Mouse (Mus musculus) cerebral cortex, adult 2 months (tissue): ENCODE results near the gene Msgn1.

Source experiments
- WGBS: fragments of 180-500 bp; shearing (Covaris S2); methylation state at CpG from one replicate; pipeline ENCODE4 v1.1.7; 2018; 5-methylcytosine and 5-hydroxymethylcytosine counted together

Gene Msgn1

GRCm38 (mm10) chr12:11198551-11198950 is 10.2 kb downstream of the Msgn1 start:
- 59% methylated on average over 2 of the region's 2 CpGs for WGBS

- WGBS, result 53% methylated on average over 4 of the region's 4 CpGs
These were observed 10.7 kb downstream of the Msgn1 start for GRCm38 (mm10) chr12:11198026-11198425.

DNA sequence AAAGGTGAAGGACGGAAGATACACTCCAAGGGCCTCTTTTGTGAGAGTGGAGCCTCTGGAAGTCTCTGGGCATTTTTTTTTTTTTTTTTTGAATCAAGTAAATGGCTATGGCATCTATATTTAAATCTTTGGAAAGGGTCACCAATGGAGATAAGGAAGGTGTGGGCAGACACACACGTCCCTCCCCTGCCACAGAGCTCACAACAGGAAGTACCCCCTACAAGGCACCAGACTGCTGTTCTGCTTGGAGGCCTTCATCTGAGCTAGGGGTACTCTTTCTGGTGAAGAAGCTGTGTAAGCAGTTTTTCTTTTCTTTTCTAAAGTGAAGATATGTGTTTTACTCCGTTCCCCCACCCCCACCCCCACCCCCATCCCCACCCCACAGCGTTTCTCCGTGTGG is 11.9 kb downstream of the Msgn1 start:
- WGBS, result 60% methylated on average over 5 of the region's 5 CpGs

DNA sequence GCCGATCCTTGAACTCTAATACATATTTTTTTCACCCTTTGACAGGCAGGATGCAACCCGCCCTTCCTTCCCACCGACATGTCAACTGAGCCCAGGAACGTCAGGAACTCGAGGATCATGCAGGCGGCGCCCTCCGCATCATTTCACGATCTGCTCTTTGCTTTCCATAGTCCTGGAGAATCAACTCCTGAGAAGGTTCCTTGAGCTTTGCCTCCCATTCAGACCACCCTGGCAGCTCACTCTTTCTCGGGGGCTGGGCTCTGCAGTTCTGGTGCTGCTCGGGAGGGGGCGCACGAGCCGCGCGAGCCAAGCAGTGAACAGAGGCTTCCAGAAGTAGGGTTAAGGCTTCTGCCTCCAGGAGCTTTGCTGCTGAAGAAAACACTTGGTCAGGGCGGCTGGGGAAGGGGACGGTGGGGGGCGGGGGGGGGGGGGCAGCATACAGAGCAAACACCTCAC is 12.6 kb downstream of the Msgn1 start:
- 7% methylated on average over 18 of the region's 19 CpGs for WGBS

DNA sequence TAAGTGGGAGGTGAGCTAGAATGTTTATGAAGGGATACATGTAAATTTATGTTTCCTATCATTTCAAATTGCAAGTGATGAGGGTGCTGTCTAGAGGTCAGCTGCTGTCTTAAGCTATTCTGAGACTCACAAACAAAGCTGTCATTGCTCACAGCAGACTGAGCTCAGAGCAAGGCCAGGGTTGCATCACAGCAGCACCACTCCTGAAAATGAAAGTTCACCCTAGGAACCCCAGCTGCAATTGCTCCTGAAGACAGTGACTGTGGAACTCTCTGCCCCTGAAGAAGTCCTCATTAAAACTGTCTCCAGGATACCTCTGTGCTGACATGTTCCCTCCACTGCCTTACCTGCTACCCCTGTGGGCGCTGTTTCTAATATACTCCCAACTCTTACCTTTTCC is 13.7 kb downstream of the Msgn1 start:
- WGBS, result 100% methylated on average over 1 of the region's 1 CpGs

DNA sequence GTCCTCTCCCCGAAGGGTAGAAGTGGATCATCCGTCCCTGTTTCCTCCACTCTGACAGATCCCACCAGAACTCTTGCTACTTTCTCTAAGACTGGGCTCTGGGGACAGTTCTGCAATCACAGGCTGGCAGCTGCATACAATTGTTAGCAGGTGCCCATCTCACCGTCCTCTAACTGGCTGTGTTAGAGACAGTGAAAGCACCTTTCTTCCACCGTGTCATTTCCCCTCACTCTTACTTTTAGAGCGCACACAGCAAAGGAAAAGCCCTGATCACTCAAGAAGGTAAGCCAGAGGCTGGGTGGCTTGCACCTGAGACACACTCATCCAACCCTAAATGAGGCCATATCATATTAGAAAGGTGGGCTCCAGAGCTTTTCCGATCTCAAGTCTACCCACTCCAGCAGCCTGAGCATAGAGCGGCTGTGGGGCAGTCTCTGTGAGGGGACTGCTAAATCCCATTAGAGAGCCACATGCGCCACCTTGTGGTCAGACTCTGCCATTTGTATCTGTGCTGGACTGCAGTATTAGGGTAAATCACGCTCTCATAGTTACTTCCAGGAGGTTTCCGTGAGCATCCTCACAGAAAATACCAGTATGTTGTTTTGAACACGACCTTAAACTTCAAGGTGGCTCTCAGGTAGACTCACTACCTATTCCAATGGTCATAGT is 30.2 kb downstream of the Msgn1 start:
- 23% methylated on average over 11 of the region's 11 CpGs for WGBS

DNA sequence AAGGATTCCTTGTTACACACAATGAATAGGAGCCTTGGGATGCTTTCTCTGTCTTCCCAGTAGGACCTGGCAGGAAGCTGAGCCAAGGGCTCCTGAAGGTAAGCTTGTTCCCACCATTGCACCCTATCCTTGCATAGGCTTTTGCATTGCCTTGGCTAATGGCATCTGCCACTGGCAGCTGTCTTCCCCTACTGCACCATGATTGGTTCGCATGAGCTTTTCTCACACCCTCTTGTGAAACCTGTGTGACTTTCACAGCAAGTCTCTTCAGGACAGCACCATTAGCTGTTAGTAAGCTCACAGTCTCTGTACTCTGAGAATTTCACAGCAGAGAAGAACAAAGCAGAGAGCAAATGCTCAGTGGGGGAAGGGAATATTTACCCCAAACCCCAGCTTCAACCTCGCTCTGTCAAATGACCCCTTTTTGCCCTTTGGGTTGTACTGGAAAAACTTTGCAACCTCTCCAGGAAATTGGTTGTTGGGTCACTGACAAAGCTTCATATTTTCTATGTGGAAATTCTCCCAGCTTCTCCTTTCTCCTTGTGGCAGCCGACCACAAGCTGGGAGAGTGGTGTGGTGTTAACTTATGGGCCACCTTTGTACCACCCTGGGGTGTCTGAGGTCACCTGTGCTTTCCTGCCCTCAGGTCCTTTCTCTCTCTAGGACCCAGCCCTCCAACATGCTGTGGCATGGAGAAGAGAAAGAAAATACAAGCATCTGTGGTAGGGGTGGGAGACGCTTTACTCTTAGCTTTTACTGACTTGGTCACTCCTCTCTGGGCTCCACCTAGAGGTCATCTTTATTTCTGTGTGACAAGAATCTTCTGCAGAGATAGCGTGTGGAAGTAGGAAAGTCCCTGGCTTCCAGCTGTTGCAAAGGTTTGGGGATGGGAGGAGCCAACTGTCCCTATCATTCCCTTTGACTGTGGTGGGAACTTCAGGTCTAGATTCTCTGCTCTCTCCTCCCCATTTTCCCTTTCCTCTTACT is 31.1 kb downstream of the Msgn1 start:
- 51% methylated on average over 5 of the region's 5 CpGs for WGBS

DNA sequence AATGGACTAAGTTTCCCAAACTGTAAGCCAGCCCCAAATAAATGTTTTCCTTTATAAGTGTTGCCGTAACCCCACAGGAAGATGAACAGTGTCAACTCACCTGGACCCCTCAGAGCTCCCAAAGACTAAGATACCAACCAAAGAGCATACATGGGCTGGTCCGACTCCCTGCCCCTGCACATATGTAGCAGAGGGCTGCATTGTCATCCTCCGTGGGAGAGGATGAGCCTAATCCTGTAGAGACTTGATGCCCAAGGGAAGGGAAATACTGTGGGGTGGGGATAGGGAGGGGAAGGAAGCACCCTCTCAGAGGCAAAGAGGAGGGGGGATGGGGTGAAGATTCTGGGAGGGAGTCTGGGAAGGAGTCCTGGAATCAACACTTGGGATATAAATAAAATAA is 50.1 kb downstream of the Msgn1 start:
- 87% methylated on average over 3 of the region's 3 CpGs for WGBS
